Mouse (Mus musculus): ENCODE data around the gene Tmem265.

Gene Tmem265

DNA sequence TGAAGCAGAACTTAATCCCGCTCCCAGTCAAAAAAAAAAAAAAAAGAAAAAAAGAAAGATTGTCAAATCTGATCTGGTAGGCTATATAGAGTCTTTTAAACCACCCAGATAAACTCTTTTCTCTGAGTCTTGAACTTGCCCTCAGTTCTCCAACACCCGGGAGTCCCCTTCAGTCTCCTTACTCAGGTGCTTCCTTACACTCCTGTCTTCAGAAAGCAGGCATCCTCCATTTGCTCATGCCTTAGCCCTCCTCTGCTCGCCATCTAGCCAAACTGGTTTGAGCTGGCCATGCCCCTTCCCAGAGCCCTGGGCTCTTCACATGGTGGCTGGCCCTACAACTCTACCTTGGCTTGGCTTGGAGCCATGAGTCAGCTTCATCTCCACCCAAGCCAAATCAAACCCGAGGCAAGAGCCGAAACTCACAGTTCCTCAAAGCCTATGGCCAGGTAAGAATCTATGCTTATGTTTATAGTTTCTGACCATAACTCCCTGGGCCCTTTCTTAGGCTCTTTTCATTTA is at the start of gene Tmem265:
Gene Tmem265, plus strand, starts transcription at position 51 of the 519 bp plus-strand sequence.
- no peak for DNase-seq (ENCODE audit: low spot score)

DNA sequence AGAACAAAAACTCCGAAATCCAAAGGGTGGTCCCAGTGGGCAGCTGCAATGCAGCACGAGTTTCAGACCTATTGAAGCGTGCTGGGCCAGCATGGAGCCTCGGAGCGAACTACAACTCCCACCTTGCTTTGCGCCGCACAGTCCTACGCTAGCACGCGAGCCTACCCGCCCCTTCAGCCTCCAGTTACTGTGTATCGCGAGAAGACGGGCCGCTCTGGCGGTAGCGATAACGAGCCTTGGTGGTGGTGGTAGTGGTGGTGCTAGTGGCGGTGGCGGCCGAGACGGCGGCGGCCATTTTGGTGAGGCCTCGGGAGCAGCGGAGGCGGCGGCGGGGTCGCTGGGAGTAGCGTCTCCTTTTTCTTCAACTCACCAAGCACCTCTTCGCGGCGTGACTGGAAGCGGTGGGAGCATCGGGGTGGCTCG is 49.4 kb upstream of the Tmem265 start, which contains the start of gene Srcap:
Gene Srcap, plus strand, starts transcription at position 176 of the 423 bp plus-strand sequence.
- DNase-seq (ENCODE audit: low spot score), result peak; percentile 97

DNA sequence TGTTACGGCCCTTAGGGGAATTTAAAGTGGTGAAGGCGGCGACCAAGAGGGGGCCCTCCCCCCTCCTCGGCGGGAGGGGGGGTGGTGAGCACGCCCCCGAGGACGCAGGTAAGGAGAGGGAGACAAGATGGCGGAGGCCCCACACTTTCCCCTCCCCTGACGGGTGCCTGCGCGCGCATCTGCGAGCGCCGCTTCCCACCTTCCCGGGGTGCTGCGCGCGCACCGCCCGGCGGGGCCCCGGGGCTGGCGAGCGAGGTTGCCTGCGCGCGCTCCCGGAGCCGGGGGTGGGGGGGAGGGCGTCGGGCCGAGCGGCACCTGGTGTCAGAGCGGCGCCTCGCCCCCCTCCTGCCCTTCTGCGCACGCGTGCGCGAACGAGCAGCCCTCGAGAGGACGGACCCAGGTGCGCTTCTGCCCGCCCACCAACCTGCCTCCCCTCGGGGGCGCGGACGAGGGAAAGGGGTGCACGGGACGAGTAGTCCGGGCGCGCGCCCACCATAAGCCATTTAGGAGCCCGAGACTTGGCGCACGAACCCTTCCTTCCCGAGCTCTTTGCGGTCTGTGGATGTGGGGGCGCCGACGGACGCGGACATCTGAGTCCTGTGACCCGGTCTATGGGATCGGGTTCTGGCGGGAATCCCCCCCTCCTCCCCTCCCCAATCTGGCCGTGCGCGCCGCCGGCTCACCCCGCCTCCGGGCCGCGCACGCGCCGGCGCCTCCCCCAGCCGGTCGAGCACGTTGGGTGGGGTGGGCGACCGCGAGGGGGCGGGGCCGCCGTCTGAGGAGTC is 48.8 kb upstream of the Tmem265 start:
- peak; percentile 88 for DNase-seq (ENCODE audit: low spot score)

DNA sequence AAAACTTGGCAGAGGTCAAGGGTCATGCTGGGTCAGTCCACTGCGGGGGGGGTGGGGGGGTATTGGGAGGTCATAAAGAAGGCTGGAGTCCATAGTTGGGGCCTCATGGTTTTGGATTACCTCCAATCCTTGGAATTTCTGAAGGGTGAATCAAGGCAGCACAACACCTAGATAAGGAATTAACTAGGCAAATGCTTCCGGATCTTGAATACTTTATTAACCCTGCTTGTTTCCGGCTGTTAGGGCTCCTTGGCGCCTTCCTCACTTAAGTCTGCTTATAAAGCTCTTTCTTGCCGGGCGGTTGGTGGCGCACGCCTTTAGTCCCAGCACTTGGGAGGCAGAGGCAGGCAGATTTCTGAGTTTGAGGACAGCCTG is 48.2 kb upstream of the Tmem265 start:
- DNase-seq (ENCODE audit: low spot score), result no peak

DNA sequence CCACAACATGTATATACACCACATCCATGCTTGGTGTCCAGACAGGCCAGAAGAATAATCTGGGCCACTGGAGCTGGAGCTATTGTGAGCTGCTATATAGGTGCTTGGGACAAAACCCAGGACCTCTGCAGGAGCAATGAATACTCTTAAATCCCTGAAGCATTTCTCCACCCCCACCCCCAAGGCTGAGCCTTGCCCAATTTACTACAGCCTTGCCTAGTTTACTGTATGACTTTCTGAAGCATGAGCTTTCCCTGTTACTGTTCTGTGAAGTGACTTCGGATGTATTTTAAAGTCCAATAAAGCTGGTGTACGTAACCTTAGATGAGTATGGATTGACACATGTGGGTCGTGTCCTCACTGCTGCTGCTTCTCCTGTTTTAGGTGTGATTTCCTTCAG is 47.4 kb upstream of the Tmem265 start:
- no peak for DNase-seq (ENCODE audit: low spot score)

DNA sequence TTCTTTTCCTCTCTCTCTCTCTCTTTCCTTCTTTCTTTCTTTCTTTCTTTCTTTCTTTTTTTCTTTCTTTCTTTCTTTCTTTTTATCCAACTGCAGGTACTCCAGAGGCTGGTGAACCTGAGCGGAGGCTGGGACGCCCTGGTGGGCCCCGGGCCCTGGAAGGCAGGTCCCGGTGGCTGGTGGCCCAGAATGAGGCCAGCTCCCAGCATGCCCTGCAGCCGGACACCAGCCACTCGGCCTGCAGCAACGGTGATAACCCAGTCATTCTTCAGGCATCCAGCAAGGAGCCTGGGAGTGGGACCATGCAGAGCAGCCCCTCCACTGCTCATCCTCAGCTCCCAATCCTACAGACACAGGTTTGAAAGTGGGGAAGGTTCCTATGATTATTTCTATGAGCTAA is 45.3 kb upstream of the Tmem265 start:
- DNase-seq (ENCODE audit: low spot score), result no peak

DNA sequence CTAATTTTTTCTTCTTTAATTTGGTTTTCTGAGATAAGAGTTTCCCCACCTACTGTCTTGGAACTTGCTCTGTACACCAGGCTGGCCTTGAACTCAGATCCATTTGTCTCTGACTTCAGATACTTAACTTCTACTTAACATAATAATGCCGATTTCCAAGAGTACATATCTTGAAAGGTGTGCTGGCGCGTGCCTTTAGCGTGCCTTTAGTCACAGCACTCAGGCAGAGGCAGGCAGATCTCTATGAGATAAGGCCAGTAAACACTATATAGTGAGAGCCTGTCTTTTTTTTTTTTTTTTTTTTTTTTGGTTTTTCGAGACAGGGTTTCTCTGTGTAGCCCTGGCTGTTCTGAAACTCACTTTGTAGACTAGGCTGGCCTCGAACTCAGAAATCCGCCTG is 44.8 kb upstream of the Tmem265 start:
- DNase-seq (ENCODE audit: low spot score), result no peak

DNA sequence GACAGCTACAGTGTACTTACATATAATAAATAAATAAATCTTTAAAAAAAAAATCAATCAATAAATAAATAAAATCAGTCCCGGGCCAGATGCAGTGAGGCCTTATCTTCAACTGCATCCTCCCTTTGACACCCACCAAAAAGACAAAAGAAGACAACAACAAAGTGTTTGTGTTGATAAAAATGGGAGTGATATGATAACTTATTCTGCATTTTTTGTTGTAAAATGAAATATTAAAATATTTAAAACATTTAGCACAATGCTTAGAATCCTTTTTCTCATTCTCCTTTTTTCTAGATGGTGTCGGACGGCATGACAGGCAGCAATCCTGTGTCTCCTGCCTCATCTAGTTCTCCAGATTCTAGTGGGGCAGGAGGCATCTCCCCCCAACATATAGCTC is 41.9 kb upstream of the Tmem265 start, which contains the start of gene Gm42715:
Gene Gm42715, plus strand, starts transcription at position 301 of the 400 bp plus-strand sequence.
- DNase-seq (ENCODE audit: low spot score), result no peak

DNA sequence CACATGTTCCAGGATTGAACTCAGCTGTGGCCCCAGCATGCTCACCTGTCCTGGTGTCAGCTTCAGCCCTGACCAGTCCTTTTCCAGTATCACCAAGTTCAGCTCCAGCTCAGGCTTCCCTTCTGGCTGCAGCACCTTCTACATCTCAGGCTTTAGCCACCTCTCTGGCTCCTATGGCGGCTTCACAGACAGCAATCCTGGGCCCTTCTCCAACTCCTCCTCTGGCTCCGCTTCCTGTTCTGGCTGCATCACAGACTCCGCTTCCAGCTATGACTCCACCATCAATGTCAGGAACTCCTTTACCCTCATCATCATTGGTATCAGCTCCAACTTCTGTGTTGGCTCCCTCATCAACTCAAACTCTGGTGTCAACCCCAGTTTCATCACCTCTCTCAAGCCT is 19.5 kb upstream of the Tmem265 start:
- DNase-seq (ENCODE audit: low spot score), result no peak

DNA sequence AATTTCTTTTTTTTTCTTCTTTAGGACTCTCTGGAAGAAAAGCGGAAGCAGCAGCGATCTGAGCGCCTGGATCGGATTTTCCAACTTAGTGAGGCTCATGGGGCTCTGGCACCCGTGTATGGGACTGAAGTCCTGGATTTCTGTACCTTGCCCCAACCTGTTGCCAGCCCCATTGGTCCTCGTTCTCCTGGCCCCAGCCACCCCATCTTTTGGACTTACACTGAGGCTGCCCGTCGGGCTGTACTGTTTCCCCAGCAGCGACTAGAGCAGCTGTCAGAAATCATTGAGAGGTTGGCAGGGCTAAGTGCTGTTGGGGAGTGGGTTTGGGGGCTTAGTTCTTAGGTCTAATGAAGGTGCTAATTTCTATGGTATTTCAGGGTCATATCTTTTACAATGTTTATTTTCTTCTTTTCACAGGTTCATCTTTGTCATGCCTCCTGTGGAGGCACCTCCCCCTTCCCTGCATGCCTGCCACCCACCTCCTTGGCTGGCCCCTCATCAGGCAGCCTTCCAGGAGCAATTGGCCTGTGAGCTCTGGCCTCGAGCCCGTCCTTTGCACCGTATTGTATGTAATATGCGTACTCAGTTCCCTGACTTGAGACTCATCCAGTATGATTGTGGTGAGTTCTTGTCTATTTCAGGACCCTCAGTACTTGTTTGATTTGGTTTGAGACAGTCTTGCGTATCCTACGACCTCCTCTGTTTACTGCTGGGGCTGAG is 11.9 kb upstream of the Tmem265 start:
- DNase-seq (ENCODE audit: low spot score), result no peak

DNA sequence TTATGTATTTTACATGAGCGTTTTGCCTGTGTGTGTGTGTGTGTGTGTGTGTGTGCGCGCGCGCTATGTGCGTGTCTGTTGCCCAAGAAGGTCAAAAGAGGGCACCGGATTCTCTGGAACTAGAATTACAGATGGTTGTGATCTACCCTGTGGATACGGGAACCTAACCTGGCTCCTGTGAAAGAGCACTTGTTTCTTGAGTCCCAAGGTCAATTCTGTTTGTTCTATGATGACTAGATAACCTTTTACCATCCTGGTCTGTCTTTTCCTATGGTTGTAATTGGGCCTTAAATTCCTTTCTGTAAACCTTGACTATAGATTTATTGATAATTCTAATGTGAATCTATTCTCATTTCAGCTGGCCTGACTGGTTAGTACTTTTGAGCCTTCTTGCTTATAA is 9.6 kb upstream of the Tmem265 start:
- no peak for DNase-seq (ENCODE audit: low spot score)

DNA sequence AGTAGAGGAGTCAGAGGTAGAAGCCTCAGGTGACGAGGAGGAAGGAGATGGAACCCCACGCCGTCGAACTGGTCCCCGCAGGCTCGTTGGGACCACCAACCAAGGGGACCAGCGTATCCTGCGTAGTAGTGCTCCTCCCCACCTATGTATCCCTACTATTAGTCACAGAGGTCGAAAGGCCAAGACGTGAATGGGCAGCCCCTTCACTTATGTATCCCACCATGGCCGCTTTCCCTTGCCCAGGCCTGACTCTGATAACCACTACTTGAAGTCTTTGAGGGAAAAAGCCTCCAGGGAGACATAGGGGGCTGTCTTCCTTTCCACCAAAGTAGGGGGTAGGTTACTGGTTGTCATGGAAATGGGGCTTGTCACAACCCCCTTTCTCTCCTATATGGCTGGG is 610 bp upstream of the Tmem265 start:
- DNase-seq (ENCODE audit: low spot score), result no peak

DNA sequence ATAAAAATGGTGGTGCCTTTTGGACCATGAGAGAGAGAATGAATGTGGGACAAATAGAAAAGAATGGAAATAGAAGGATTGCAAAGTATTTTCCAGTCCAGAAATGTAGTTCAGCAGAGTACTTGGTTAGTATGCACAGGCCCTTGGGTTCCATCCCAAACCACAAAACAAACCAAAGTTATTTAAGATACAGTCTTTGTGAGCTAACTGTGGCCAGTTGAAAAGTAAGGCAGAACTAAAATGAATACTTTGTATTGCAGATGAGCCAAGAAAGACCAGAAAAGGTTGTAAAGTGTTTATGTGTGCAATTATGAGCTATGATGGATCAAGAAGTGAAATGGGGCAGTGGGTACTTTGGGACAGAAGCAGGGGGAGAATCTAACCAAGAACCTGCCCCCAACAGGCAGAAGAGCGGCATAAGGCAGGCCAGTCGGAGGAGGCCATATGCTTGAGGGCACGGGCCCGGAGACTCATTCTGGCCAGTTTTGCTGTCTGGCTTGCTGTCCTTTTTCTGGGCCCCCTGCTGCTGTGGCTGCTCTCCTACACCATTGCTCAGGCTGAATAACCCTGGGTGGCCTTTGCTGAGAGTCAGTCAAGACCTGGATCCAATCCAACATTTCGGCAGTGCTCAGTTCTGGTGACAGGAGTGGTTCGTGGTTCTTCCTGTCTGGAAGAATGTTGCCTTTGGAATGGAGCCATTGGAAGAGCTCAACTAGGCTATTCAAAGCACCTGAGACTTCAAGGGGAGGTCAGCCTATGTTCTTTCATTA is 3.4 kb downstream of the Tmem265 start:
- DNase-seq (ENCODE audit: low spot score), result no peak

DNA sequence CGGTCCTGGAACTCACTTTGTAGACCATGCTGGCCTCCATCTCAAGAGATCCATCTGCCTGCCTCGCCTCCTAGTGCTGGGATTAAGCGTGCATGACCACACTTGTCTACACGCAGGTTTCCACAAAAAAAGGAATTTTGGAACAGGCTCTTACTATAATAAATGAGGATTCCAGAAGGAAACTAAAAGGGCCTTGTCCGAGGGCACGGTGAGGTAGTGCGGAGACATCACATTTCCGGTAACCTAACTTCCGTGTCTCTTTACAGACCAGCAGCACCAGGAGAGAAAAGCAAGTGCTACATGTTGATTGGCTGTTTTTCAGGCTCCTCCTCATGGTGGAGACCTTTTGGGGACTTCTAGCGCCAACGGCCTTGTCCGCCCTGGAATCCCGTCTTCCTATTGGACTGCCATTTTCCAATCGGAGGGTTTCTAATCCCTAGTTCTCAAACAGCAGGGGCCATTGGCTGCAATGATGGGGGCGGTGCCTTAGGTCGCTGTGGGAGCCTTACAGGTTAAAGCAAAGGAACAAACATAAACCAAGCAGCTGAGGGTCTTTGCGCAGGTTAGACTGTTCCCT is 11.8 kb downstream of the Tmem265 start, which contains the start of gene Phkg2:
Gene Phkg2, plus strand, starts transcription at position 446 of the 577 bp plus-strand sequence.
- peak; percentile 93 for DNase-seq (ENCODE audit: low spot score)

DNA sequence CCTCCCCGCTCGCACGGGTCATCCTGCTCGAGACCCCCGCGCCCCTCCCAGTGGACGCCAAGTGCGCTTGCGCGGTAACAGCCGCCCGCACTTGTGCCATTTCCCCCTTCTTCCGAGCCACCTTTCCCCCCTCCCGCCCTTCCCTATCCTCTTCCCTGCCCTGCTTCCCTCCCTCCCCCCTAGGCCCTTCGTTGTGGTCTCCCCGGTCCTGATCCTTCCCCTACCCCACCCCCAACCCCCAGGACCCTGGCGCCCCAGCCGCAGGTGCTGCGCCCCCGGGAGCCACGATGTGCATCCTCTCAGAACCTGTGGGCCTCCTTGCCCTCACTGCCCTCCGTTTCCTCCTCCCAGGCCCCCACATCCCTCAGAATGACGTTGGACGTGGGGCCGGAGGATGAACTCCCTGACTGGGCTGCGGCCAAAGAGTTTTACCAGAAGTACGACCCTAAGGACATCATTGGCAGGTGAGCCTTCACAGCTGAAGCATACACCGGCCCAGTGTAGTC is 12.4 kb downstream of the Tmem265 start:
- DNase-seq (ENCODE audit: low spot score), result no peak

DNA sequence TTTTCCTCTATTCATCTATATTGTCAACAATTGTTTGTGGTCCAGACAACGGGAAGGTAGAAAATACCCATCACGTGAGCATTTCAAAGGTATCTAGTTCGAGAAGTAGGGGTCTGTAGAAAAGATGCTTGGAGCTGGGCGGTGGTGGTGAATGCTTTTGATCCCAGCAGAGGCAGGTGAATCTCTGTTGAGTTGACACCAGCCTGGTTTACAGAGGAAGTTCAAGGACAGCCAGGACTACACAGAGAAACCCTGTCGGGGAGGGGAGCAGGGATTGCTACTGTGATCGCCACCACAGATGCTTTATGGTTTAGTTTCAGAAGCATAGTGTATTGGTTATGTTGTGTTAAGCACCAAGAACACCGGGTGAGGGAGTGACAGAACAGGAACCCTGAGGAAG is 12.9 kb downstream of the Tmem265 start:
- no peak for DNase-seq (ENCODE audit: low spot score)

DNA sequence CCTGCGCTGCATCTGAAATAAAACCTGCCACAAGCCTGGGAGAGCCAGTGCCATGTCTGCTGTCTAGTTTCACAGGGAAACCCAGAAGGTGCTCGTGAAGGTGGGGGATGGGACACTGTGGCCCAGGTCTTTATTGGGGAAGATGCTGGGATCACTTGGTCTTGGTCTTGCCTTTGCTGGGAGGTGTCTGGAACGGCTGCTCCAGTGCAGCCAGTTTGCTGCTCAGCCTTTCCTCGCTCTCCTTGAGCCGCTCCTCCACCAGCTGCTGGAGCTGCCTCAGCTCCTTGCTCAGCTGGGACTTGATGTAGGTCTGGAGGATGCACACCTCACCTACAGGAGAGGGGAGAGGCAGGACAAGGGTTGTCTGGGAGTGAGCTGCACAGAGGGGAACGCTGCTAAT is 22.1 kb downstream of the Tmem265 start:
- no peak for DNase-seq (ENCODE audit: low spot score)

DNA sequence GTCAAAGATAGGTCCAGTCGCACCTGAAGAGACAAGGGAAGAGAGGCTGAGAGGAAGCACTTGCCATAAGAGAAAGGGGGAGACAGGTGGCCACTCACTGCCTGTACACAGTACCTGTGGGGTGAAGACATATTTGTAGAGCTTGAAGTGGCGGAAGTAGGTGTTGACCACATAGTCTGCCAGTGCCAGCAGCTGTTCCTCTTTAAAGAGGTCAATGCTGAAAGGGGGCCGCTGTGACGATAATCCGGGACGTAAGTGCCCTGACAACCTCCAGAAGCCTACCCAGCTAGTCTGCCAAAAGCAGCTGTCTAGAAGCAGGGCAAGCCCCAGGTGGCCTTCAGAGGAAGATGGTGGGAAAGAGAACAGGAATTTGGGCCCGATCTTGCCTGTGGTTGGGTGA is 23.8 kb downstream of the Tmem265 start:
- no peak for DNase-seq (ENCODE audit: low spot score)

DNA sequence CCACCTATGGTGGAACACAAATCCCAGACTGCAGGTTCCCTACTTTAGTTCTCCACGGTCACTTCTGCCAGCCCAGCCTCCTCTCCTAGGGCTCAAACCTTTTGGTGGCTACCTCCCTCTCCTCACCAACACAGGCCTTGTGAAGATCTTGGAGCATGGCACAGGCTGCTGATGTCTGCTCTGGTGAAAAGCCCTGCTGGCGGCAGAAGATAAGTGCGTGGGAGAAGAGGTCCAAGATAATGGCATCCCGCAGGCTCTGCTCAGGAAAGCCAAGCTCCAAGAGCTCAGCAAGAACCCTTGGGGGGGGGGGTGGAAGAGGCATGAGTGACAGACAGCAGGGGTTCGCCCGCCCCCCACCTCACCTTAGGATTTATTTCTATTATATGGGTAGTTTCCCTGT is 25.0 kb downstream of the Tmem265 start:
- DNase-seq (ENCODE audit: low spot score), result no peak

DNA sequence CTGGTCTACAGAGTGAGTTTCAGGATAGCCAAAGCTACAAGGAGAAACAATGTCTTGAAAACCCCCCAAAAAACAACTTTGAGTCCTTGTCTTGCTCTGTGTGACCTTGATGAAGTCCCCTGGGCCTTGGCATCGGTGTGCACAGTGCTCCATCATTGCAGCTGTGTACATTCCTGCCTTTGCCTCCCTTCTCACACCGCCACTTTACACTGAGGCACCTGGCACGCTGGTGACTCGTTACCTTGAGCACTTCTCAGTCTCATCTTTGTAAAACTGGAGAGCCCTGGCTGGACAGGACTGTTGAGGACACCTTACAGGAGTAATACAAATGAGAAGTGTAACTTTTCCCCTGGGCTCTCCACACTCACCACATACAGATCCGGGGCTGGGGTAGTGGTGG is 26.0 kb downstream of the Tmem265 start:
- DNase-seq (ENCODE audit: low spot score), result no peak

DNA sequence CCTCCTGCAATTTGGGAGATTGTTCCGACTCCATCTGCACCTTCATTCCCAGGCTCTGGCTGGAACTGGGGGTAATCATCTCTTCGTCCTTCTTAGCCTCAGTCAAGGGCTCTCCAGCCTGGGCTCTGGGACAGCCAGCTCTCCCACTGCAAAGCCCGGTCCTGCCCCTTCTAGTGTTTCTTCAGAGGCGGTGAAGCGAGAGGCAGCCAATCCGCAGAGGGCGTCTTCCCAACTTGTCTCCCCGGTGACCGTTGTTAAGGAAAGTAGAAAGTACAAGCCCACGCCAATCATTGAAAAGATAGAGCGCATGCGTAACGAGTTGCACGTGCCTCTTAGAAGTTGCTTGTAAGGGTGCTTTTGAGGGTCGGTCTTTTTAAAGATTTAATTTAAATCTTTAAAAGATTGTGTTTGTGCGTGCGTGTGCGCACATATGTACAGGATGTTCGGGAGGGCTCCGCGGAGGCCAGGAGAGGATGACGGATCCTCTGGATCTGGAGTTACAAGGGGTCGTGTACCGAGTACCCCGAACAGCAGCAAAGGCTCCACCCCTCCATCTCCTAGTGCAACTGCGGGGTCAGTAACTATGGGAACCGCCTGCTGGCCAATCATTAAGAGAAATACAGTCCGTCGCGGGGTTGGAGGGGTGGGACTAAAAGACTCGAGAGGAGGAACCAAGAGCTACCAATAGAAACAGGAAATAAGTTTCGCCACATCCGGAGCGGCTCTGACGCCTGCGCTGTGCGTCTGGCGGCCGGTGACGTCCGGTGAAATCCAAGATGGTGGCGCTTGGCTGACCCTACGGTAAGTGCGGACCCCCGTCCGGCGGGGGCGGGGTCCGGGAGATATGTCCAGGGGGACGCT is 27.1 kb downstream of the Tmem265 start, which contains the start of the genes Ccdc189 and Rnf40:
Gene Ccdc189, minus strand, starts transcription at position 585 of the 861 bp plus-strand sequence.
Gene Rnf40, plus strand, starts transcription at position 757 of the 861 bp plus-strand sequence.
- peak; percentile 96 for DNase-seq (ENCODE audit: low spot score)

All from ovary, adult 18-20 months (tissue).